Mouse (Mus musculus) urinary bladder, postnatal 14 days (tissue): ENCODE results near the gene Rbfox3.

Source experiments
- DNase-seq: peaks from one replicate; pipeline ENCODE4 v3.0.0; 2021; ENCODE audit warnings: low spot score

The Rbfox3 gene

GRCm38 (mm10) chr11:118605570-118605969, 305.8 kb downstream of the Rbfox3 start:
- no peak for DNase-seq

DNA sequence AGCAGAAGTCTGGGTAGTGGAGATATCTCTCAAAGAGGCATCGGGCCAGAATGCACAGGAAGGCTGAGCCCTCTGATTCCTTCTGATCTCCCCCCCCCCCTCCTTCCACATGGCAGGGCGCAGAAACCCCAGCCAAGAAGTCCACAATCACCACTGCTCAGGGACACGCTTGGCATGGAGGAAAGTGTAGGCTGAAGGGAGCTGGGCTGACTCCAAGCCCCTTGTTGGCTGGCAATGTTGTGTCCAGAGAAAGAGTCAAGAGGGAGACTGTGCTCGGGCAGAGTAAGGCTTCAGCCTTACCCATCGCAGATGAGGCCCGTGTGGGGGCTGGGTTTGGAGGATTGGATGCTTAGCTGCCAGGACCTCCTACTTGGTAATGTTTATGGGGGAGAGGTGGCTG, 307.2 kb downstream of the Rbfox3 start:
- DNase-seq, result no peak

- peak; percentile 32 for DNase-seq
These were observed 308.3 kb downstream of the Rbfox3 start for GRCm38 (mm10) chr11:118603126-118603525.

DNA sequence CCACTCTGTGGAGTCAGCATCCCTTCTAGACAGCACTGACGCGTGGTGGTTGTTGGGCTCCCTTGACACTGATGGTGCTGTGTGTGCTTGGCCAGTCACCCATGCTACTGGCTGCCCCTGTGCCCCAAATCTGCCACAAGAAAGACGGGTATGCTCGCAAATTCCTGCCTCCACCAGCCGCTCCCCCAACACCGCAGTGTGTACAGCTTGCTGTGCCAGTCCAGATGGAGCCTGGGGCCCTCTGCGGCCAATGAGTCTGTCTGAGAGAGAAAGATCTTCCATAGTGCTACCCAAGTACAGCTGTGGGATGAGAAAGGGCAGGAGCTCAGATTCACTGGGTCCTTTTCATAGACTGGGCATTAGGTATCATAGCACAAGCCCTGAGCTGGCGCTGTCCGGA, 309.9 kb downstream of the Rbfox3 start:
- DNase-seq, result no peak

DNA sequence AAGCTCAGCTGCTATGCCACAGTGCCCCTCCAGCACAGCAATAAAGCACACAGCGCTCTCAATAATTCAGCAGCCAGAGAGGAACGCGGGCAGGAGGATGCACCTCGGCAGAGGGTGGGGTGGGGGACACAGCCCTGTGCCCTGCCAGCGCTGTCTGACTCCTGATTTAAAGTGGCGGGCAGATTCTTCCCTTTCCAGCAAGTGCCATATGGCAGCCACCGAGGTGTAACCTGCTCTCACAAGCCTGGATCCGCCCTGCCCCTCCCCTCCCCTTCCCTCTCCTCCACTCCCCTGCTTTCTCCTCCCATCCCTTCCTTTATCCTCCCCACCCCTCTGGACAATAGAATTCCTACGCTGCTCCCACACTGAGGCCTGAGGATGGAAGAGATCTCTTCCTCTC, 311.2 kb downstream of the Rbfox3 start:
- DNase-seq, result no peak

DNA sequence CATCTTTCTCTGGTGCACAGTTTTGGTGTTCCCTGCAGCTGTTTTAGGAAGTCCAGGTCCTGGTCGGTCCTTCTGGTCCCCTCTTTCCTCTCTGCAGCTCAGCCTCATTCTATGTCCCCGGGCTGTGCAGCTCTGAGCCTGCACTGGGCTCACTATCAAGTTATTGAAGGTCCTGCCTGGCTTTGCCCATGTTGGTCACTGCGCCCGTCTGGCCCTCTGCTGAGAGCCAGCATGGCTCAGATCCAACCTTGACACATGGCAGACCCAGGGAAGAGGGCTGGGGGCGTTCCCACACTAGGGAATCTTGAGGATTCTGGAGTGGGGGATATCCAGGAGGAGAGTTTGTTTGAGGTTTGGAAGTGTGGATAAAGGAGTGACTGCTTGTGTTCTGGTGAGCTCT, 312.7 kb downstream of the Rbfox3 start:
- no peak for DNase-seq

GRCm38 (mm10) chr11:118584826-118585225, 326.6 kb downstream of the Rbfox3 start:
- DNase-seq, result peak; percentile 86

DNA sequence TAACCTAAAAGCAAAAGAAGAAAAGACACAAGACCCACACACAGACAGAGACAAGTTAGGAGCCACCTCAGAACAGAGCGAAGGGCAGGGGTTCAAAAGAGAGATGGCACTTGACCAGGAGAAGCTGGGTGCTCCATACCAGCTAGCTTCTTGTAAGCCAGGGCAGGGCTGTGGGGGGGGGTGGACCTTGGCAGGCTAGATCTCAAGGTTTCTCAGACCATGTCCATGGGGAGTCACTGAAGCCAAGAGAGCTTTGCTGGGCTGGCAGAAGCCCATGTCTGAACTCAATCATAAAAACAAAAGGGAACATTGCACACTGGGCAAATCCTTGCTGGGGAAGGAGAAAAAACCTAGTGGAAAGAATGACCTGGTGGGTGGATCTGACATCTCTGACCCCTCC, 327.4 kb downstream of the Rbfox3 start:
- DNase-seq, result no peak

DNA sequence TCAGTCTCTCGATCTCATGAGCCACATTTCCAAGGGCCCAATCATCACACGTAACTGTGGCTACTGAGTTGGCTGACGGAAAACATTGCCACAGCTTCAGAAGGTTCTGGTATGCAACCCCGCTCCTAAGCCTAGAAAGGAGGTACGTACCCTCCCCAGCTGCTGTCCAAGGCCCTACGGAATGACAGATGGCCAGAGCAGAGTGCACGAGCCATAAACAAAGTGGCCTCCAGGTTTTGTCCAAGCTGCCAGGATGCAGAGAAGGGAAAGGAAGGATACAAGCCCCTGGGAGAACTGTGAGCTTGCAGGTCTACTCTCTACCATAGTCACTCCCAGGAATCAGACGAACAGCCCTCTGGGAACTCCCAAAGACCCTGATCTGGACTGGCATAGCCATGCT, 327.8 kb downstream of the Rbfox3 start:
- no peak for DNase-seq

DNA sequence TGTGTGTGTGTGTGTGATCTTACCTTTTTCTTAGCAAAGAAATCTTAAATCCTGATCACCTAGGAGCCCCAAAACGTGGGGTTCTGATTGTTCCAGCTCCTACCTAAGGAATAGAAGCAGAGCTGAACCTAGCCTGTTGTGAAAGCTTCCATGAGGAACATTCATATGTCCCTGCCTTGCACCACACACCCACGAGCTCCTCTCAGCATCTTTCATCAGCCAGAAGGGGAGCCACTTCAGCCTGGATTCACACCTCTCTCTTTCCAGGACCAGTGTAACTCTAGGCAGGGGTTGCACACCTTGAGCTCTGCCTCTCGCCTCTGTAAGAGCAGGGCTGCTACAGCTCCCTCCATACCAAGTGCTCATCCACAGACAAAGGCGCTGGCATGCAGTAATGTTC, 330.4 kb downstream of the Rbfox3 start:
- no peak for DNase-seq

- no peak for DNase-seq
These were observed 331.8 kb downstream of the Rbfox3 start for GRCm38 (mm10) chr11:118579622-118580021.

DNA sequence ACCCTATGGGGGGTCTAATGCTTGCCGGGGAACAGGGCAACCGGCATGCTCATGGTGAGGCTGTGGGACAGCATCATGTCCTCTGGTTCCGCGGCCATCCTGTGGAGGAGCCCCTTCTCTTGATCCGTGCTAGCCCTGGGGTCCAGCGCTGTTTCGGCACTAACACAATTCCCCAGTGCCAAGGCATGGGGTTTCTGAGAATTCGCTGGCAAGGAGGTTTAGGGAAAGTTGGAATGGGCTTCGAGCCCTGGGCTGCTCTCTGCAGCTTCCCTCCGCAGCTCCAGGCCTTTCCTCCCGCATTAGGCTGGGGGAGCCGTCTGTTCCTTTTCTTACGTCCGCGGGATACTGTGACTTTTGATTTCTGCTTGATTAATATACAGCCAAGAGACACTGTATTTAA, 334.1 kb downstream of the Rbfox3 start:
- no peak for DNase-seq

DNA sequence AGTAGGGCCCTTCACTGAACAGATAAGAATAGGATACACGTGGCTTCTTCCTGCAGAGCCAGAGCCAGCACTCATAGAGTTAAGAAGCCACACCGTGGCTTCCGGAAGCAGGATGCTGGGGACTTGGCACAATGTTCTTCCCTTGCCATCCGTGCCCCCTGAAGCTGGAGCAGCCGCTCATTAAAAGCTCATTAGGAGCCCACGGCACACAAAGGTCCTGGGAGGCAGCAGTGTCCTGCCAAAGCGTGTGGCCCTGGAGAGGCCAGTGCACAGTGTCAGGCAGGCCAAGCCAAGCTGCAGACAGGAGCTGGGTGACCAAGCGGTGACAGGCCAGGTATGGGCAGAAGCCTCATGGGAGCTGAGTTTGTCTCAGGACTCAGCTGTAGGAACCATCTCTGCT, 334.8 kb downstream of the Rbfox3 start:
- no peak for DNase-seq

- DNase-seq, result no peak
These were observed 337.0 kb downstream of the Rbfox3 start for GRCm38 (mm10) chr11:118574418-118574817.

GRCm38 (mm10) chr11:118573569-118573968, 337.8 kb downstream of the Rbfox3 start:
- DNase-seq, result peak; percentile 32

- DNase-seq, result no peak
These were observed 338.4 kb downstream of the Rbfox3 start for GRCm38 (mm10) chr11:118573000-118573399.

- no peak for DNase-seq
These were observed 341.2 kb downstream of the Rbfox3 start for GRCm38 (mm10) chr11:118570164-118570563.

DNA sequence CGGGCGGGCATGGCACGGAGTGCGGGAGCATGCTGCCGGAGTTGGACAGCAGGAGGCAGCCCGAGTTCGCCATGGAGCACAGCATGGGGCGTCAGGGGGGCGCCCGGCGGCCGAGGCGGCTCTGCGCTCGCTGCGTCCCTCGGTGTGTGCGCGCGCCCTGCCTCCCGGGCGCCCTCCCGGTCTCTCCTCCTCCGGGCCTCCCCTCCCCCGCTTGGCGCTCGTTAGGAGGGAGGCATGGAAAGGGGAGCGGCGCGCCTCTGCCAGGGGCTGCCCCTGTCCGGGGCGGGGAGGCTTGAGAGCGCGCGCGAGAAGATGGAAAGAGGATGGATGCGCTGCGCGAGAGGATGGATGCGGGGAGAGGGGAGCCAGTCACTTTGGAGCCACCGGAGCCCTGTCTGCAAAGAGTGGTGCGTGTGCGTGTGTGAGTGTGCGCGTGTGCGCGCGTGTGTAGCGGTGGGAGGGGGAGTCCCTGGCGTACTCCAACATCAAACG, 341.8 kb downstream of the Rbfox3 start:
- DNase-seq, result no peak

DNA sequence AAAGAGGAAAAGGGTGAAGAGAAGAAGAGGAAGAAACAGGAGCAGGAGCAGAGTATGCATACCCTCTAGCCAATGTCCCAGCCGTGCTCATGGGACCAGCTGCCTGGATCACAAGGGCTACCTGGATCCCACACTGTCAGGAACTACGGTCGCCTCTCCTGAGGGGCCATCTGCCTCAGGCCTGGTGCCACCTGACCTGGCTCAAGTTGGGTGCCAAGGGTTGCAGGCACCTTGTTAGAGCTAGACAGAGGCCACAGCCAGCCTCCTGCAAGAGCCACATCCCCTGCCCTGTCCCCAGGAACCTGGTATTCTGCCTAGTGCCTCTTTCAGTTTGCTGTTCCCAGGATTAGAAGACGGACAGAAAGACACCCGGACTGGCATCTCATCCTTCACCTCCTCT, 347.5 kb downstream of the Rbfox3 start:
- no peak for DNase-seq

- DNase-seq, result no peak
These were observed 348.6 kb downstream of the Rbfox3 start for GRCm38 (mm10) chr11:118562847-118563246.

- no peak for DNase-seq
These were observed 353.2 kb downstream of the Rbfox3 start for GRCm38 (mm10) chr11:118558193-118558592.

- DNase-seq, result no peak
These were observed 355.8 kb downstream of the Rbfox3 start for GRCm38 (mm10) chr11:118555631-118556030.

DNA sequence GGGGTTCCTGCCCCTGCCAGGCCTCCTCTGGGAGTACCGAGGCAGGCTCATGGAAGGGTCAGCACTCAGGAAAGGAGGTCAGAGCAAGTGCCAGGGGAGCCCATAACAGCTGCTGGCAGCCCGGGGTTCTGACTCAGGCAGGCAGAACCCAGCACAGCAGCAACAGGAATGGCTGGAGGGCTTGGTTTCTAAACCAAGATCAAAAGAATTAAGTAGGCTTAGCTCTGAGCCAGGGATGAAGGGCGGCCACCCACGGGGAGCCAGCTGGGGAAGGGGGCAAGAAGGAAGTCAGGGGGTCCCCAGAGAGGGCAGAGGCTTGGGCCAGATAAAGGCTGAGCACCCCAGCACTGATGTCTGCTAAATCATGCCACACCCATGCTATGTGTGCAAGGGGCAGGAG, 356.9 kb downstream of the Rbfox3 start:
- DNase-seq, result no peak

DNA sequence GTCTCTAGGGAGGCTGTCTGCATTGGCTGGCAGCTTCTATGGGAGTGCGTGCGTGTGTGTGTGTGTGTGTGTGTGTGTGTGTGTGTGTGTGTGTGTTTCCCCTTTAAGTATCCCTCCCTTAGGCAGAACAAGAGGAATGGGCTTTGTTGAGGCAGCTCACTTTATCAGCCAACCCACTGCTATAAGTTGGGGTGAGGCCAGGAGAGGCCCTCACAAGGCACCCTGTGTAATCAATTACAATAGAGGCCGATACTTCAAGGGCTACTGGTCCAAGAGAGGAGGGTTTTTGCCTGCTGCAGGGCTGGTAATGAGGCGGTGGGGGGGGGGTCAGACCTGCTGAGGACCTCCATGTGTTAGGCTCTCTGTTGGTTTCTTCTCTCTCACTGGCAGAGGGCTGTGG, 357.5 kb downstream of the Rbfox3 start:
- no peak for DNase-seq

GRCm38 (mm10) chr11:118553001-118553400, 358.4 kb downstream of the Rbfox3 start:
- DNase-seq, result no peak
